Mouse (Mus musculus) forebrain, postnatal 0 days (tissue): ENCODE data around the gene Pxmp2. TPM values are rescaled to one million over a fixed set of nuclear protein-coding genes. Genes with fewer than 3 reads are reported as not detected.

Experiments
- ATAC-seq: fragments of 200-750 bp; cut with Nextera tagmentation; 2 replicates; pipeline ENCODE4 v1.8.0; 2017; ENCODE audit warnings: mild to moderate bottlenecking, moderate library complexity
- DNase-seq: peaks from one replicate; pipeline ENCODE4 v3.0.0-alpha.2; 2015
- H3K27ac ChIP-seq: fragments of 300-500 bp; sonication (generic); 2 replicates; pipeline ENCODE4 v1.5.1; 2014; ENCODE audit warnings: low read depth, mild to moderate bottlenecking, antibody characterized with exemption, low read length, moderate library complexity, mixed read lengths
- H3K27me3 ChIP-seq: fragments of 300-500 bp; sonication (generic); 2 replicates; pipeline ENCODE4 v1.6.1; 2014; ENCODE audit warnings: mild to moderate bottlenecking, low read length, mixed read lengths; ENCODE audit not compliant: insufficient read depth
- H3K36me3 ChIP-seq: fragments of 300-500 bp; sonication (generic); 2 replicates; pipeline ENCODE4 v1.6.1; 2014; ENCODE audit warnings: mild to moderate bottlenecking, moderate library complexity; ENCODE audit not compliant: insufficient read depth
- H3K4me1 ChIP-seq: fragments of 300-500 bp; sonication (generic); 2 replicates; pipeline ENCODE4 v1.6.1; 2014; ENCODE audit warnings: antibody characterized with exemption; ENCODE audit not compliant: insufficient read depth
- H3K4me2 ChIP-seq: fragments of 300-500 bp; sonication (generic); 2 replicates; pipeline ENCODE4 v1.6.1; 2014; ENCODE audit warnings: low read depth, mild to moderate bottlenecking, moderate library complexity
- H3K4me3 ChIP-seq: fragments of 300-500 bp; sonication (generic); 2 replicates; pipeline ENCODE4 v1.5.1; 2014; ENCODE audit warnings: low read depth, low read length, mixed read lengths
- H3K9ac ChIP-seq: fragments of 300-500 bp; sonication (generic); 2 replicates; pipeline ENCODE4 v1.6.1; 2014; ENCODE audit warnings: mild to moderate bottlenecking
- H3K9me3 ChIP-seq: fragments of 300-500 bp; sonication (generic); 2 replicates; pipeline ENCODE4 v1.6.1; 2016; ENCODE audit warnings: low read length
- CTCF ChIP-seq: sonication (generic); IDR thresholded peaks from 2 replicates; pipeline ENCODE4 v1.5.1; 2016; ENCODE audit warnings: antibody characterized with exemption, control low read depth, low read depth
- WGBS: fragments of 180-500 bp; shearing (Covaris S2); extraction: QIAGEN DNeasy Blood & Tissue Kit; methylation state at CpG from one replicate; pipeline ENCODE4 v1.1.7; 2014; 5-methylcytosine and 5-hydroxymethylcytosine counted together
- polyA plus RNA-seq: library from polyadenylated mRNA; unstranded; fragments of >200 nt; fragmentation: Nextera tagmentation; extraction: Ambion mirVana; gene quantifications from 2 replicates; pipeline ENCODE4 v1.2.1, GENCODE M21; 2015
- total RNA-seq: library from RNA; depleted of rRNA; stranded (reverse); fragments of >200 nt; gene quantifications from 2 replicates; pipeline ENCODE4 v1.2.3, GENCODE M21; 2014

Pxmp2 gene
- total and polyA plus RNA-seq, 2 experiments from 2014 or later: 6.7 to 11.3 TPM

- Histone ChIP-seq H3K9ac (no peak overlapping the region), H3K27ac (no peak overlapping the region), H3K27me3 (no peaks in the 10 kb centered on the region), H3K4me2 (no peak overlapping the region), H3K9me3 (no peaks in the 10 kb centered on the region), H3K4me1 (no peaks in the 10 kb centered on the region), H3K4me3 (no peak overlapping the region), H3K36me3 (no peaks in the 10 kb centered on the region)
- DNase-seq (no peak), ATAC-seq (no peak)
- no peak for TF ChIP-seq CTCF
- 69% methylated on average over 2 of the region's 2 CpGs for WGBS
Measured at GRCm38 (mm10) chr5:110274846-110275245, 11.1 kb downstream of the Pxmp2 start.

- Histone ChIP-seq H3K4me3 (no peak overlapping the region), H3K4me2 (no peak overlapping the region), H3K9ac (no peak overlapping the region), H3K27ac (no peak overlapping the region), H3K4me1 (no peaks in the 10 kb centered on the region), H3K36me3 (no peaks in the 10 kb centered on the region), H3K27me3 (no peaks in the 10 kb centered on the region), H3K9me3 (no peaks in the 10 kb centered on the region)
- no peak for DNase-seq
- no peak for ATAC-seq
- TF ChIP-seq CTCF: no peak
- WGBS: 80% methylated on average over 4 of the region's 4 CpGs
Measured at GRCm38 (mm10) chr5:110274147-110274546, 11.8 kb downstream of the Pxmp2 start.

- H3K9me3 ChIP-seq: no peaks in the 10 kb centered on the region
- WGBS: 92% methylated on average over 6 of the region's 6 CpGs
- peaks cover 20% of the 10 kb centered on the region for H3K36me3 ChIP-seq
- no peak overlapping the region for H3K4me3 ChIP-seq
- peaks cover 6% of the 10 kb centered on the region for H3K4me1 ChIP-seq
- ATAC-seq (no peak), DNase-seq (no peak)
- TF ChIP-seq CTCF: no peak
- H3K9ac ChIP-seq: no peak overlapping the region
- no peak overlapping the region for H3K4me2 ChIP-seq
- no peak overlapping the region for H3K27ac ChIP-seq
- H3K27me3 ChIP-seq: no peaks in the 10 kb centered on the region
Measured at GRCm38 (mm10) chr5:110270242-110270641, 15.7 kb downstream of the Pxmp2 start.

- DNase-seq (peak; percentile 94), ATAC-seq (peak; percentile 92)
- TF ChIP-seq CTCF: peak; percentile 86
- H3K9ac ChIP-seq: peak within 1 kb of the TSS; percentile 94
- H3K4me3 ChIP-seq: peak within 1 kb of the TSS; percentile 89
- peaks cover 29% of the 10 kb centered on the region for H3K36me3 ChIP-seq
- H3K27me3 ChIP-seq: no peaks in the 10 kb centered on the region
- H3K27ac ChIP-seq: peak within 1 kb of the TSS; percentile 70
- H3K9me3 ChIP-seq: no peaks in the 10 kb centered on the region
- WGBS: 1% methylated on average over 62 of the region's 66 CpGs
- H3K4me1 ChIP-seq: peaks cover 6% of the 10 kb centered on the region
- H3K4me2 ChIP-seq: peak within 1 kb of the TSS; percentile 81
Measured at GRCm38 (mm10) chr5:110269141-110270101, 16.6 kb downstream of the Pxmp2 start, which contains the start of gene Pgam5. Pgam5 (minus strand) TSS chr5:110269913.

GRCm38 (mm10) chr5:110266941-110267340 lies 19.0 kb downstream of the Pxmp2 start:
- no peak overlapping the region for H3K4me2 ChIP-seq
- H3K4me1 ChIP-seq: peaks cover 6% of the 10 kb centered on the region
- no peak overlapping the region for H3K9ac ChIP-seq
- H3K27ac ChIP-seq: no peak overlapping the region
- no peaks in the 10 kb centered on the region for H3K9me3 ChIP-seq
- no peak for ATAC-seq
- no peak for DNase-seq
- no peak overlapping the region for H3K4me3 ChIP-seq
- no peak for TF ChIP-seq CTCF
- no peaks in the 10 kb centered on the region for H3K27me3 ChIP-seq
- peaks cover 33% of the 10 kb centered on the region for H3K36me3 ChIP-seq
- 96% methylated on average over 4 of the region's 4 CpGs for WGBS

GRCm38 (mm10) chr5:110244091-110244490 lies 41.9 kb downstream of the Pxmp2 start:
- no peaks in the 10 kb centered on the region for H3K4me1 ChIP-seq
- DNase-seq: no peak
- H3K9ac ChIP-seq: no peak overlapping the region
- H3K9me3 ChIP-seq: no peaks in the 10 kb centered on the region
- ATAC-seq: no peak
- H3K4me3 ChIP-seq: no peak overlapping the region
- TF ChIP-seq CTCF: no peak
- no peaks in the 10 kb centered on the region for H3K27me3 ChIP-seq
- WGBS: 90% methylated on average over 2 of the region's 2 CpGs
- no peak overlapping the region for H3K4me2 ChIP-seq
- peaks cover 82% of the 10 kb centered on the region for H3K36me3 ChIP-seq
- no peak overlapping the region for H3K27ac ChIP-seq

- no peak overlapping the region for H3K9ac ChIP-seq
- H3K4me1 ChIP-seq: peaks cover 8% of the 10 kb centered on the region; the same call in 1 of the 2 replicates
- DNase-seq: no peak
- peaks cover 25% of the 10 kb centered on the region for H3K36me3 ChIP-seq
- H3K9me3 ChIP-seq: no peaks in the 10 kb centered on the region
- no peak for ATAC-seq
- no peak overlapping the region for H3K4me3 ChIP-seq
- H3K27me3 ChIP-seq: no peaks in the 10 kb centered on the region
- no peak overlapping the region for H3K27ac ChIP-seq
- no peak for TF ChIP-seq CTCF
- 87% methylated on average over 6 of the region's 6 CpGs for WGBS
- peak overlapping the region; percentile 69; the same call in 1 of the 2 replicates for H3K4me2 ChIP-seq
Measured at GRCm38 (mm10) chr5:110232346-110232745, 53.6 kb downstream of the Pxmp2 start.
